Mouse (Mus musculus) liver, embryonic 11.5 days (tissue): Measurements from ENCODE around the gene Olfr801. TPM values are rescaled to one million over a fixed set of nuclear protein-coding genes. Genes with fewer than 3 reads are reported as not detected.

Experiments used
- ATAC-seq: fragments of 200-750 bp; cut with Nextera tagmentation; replicated peaks from 2 replicates; pipeline ENCODE4 v1.8.0; 2017; ENCODE audit warnings: moderate number of reproducible peaks, mild to moderate bottlenecking, moderate TSS enrichment, moderate library complexity; ENCODE audit not compliant: low FRiP score
- DNase-seq: peaks from one replicate; pipeline ENCODE4 v3.0.0-alpha.2; 2017; ENCODE audit warnings: low spot score
- H3K27ac ChIP-seq: fragments of 300-500 bp; sonication (generic); 2 replicates; pipeline ENCODE4 v1.5.1; 2014; ENCODE audit warnings: mild to moderate bottlenecking, low read depth, low read length, control low read depth
- H3K27me3 ChIP-seq: fragments of 300-500 bp; sonication (generic); replicated peaks from 2 replicates; pipeline ENCODE4 v1.6.1; 2014; ENCODE audit warnings: low read length, mixed read lengths; ENCODE audit not compliant: control insufficient read depth, insufficient read depth
- H3K36me3 ChIP-seq: fragments of 300-500 bp; sonication (generic); 2 replicates; pipeline ENCODE4 v1.6.1; 2014; ENCODE audit warnings: mild to moderate bottlenecking, low read length, moderate library complexity, mixed read lengths; ENCODE audit not compliant: control insufficient read depth, insufficient read depth
- H3K4me1 ChIP-seq: fragments of 300-500 bp; sonication (generic); replicated peaks from 2 replicates; pipeline ENCODE4 v1.6.1; 2014; ENCODE audit warnings: low read length, mixed read lengths; ENCODE audit not compliant: control insufficient read depth, insufficient read depth
- H3K4me2 ChIP-seq: fragments of 300-500 bp; sonication (generic); 2 replicates; pipeline ENCODE4 v1.6.1; 2014; ENCODE audit warnings: mild to moderate bottlenecking, control low read depth, moderate library complexity
- H3K4me3 ChIP-seq: fragments of 300-500 bp; sonication (generic); 2 replicates; pipeline ENCODE4 v1.5.1; 2014; ENCODE audit warnings: low read depth, low read length, control low read depth
- H3K9ac ChIP-seq: fragments of 300-500 bp; sonication (generic); 2 replicates; pipeline ENCODE4 v1.6.1; 2014; ENCODE audit warnings: low read depth, low read length, control low read depth
- H3K9me3 ChIP-seq: fragments of 300-500 bp; sonication (generic); 2 replicates; pipeline ENCODE4 v1.6.1; 2016; ENCODE audit warnings: low read length, inconsistent platforms, mixed read lengths; ENCODE audit not compliant: control insufficient read depth
- WGBS: fragments of 180-500 bp; shearing (Covaris S2); extraction: QIAGEN DNeasy Blood & Tissue Kit; methylation state at CpG from one replicate; pipeline ENCODE4 v1.1.7; 2014; 5-methylcytosine and 5-hydroxymethylcytosine counted together
- polyA plus RNA-seq: library from polyadenylated mRNA; unstranded; fragments of >200 nt; fragmentation: Nextera tagmentation; extraction: Ambion mirVana; gene quantifications from 2 replicates; pipeline ENCODE4 v1.2.1, GENCODE M21; 2014

The Olfr801 gene
- polyA plus RNA-seq, 1 experiment from 2014 or later, result not detected

- ATAC-seq (no peak; the same call in 1 of the 2 replicates), DNase-seq (no peak)
- Histone ChIP-seq H3K9me3 (no peaks in the 10 kb centered on the region), H3K36me3 (no peaks in the 10 kb centered on the region), H3K27ac (no peak overlapping the region), H3K4me1 (no peaks in the 10 kb centered on the region), H3K4me3 (no peak overlapping the region), H3K9ac (no peak overlapping the region), H3K4me2 (no peak overlapping the region), H3K27me3 (no peaks in the 10 kb centered on the region)
- WGBS, result 15% methylated on average over 1 of the region's 1 CpGs
Observed at GRCm38 (mm10) chr10:129621724-129622123, 51.9 kb downstream of the Olfr801 start.

Other genes with a start within 250 kb of the Olfr801 start
- not detected in 2 replicates for gene Olfr786, start 246.6 kb downstream of the Olfr801 start, polyA plus RNA-seq
- not detected in 2 replicates for gene Olfr787, start 212.0 kb downstream of the Olfr801 start, polyA plus RNA-seq
- not detected in 2 replicates for gene Olfr788, start 202.9 kb downstream of the Olfr801 start, polyA plus RNA-seq
- not detected in 2 replicates for gene Olfr789, start 189.1 kb downstream of the Olfr801 start, polyA plus RNA-seq
- not detected in 2 replicates for gene Olfr790, start 175.4 kb downstream of the Olfr801 start, polyA plus RNA-seq
- not detected in 2 replicates for gene Olfr791, start 152.1 kb downstream of the Olfr801 start, polyA plus RNA-seq
- gene Olfr792, start 134.7 kb downstream of the Olfr801 start, polyA plus RNA-seq, result not detected in 2 replicates
- gene Olfr794, start 106.2 kb downstream of the Olfr801 start, polyA plus RNA-seq, result not detected in 2 replicates
- not detected in 2 replicates for gene Olfr796, start 61.3 kb downstream of the Olfr801 start, polyA plus RNA-seq
- gene Olfr798, start 45.9 kb downstream of the Olfr801 start, polyA plus RNA-seq, result not detected in 2 replicates
- not detected in 2 replicates for gene Olfr799, start 36.4 kb downstream of the Olfr801 start, polyA plus RNA-seq
- not detected in 2 replicates for gene Olfr800, start 16.2 kb downstream of the Olfr801 start, polyA plus RNA-seq
- gene Olfr802, start 14.3 kb upstream of the Olfr801 start, polyA plus RNA-seq, result not detected in 2 replicates
- not detected in 2 replicates for gene Olfr803, start 20.4 kb upstream of the Olfr801 start, polyA plus RNA-seq
- not detected in 2 replicates for gene Olfr804, start 29.3 kb upstream of the Olfr801 start, polyA plus RNA-seq
- gene Olfr805, start 55.5 kb upstream of the Olfr801 start, polyA plus RNA-seq, result not detected in 2 replicates
- not detected in 2 replicates for gene Olfr806, start 68.1 kb upstream of the Olfr801 start, polyA plus RNA-seq
- not detected in 2 replicates for gene Olfr807, start 83.9 kb upstream of the Olfr801 start, polyA plus RNA-seq
- gene Olfr808, start 91.6 kb upstream of the Olfr801 start, polyA plus RNA-seq, result not detected in 2 replicates
- gene Olfr809, start 100.8 kb upstream of the Olfr801 start, polyA plus RNA-seq, result not detected in 2 replicates
- gene Olfr810, start 121.1 kb upstream of the Olfr801 start, polyA plus RNA-seq, result not detected in 2 replicates
- gene Olfr811, start 130.5 kb upstream of the Olfr801 start, polyA plus RNA-seq, result not detected in 2 replicates
- not detected in 2 replicates for gene Olfr812, start 172.2 kb upstream of the Olfr801 start, polyA plus RNA-seq
- not detected in 2 replicates for gene Olfr813, start 181.5 kb upstream of the Olfr801 start, polyA plus RNA-seq
- gene Olfr814, start 206.0 kb upstream of the Olfr801 start, polyA plus RNA-seq, result not detected in 2 replicates
- gene Olfr815, start 232.0 kb upstream of the Olfr801 start, polyA plus RNA-seq, result not detected in 2 replicates
- gene Olfr816, start 241.7 kb upstream of the Olfr801 start, polyA plus RNA-seq, result not detected in 2 replicates